Mouse (Mus musculus): Measurements from ENCODE around the gene Gja1.

Gja1 gene

GRCm38 (mm10) chr10:56415894-56416570 is 38.9 kb downstream of the Gja1 start:
- in situ Hi-C loops (cut with MboI, MseI) = no loop called here

GRCm38 (mm10) chr10:56422518-56422917 is 45.4 kb downstream of the Gja1 start:
- in situ Hi-C loops (cut with MboI, MseI) = no loop called here

GRCm38 (mm10) chr10:56425016-56425798 is 48.1 kb downstream of the Gja1 start:
- in situ Hi-C loops (cut with MboI, MseI) = no loop called here

DNA sequence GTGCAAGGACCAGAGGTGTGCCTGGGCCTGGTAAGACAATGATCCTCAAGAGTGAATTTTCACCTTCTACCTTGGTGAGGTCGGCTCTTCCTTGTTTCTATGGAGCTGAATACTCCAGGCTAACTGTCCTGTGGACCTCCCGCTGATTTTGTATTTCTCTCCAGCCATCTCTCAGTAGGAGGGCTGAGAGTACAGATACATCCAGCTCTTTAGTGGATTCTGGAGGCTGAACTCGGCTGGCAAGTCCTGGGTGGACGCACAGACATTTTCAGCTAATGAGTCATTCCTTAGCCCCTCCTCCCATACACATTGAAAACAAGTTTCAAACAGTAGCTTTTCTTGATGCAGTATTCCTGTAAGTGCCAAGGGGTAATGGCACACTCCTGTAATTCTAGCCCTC is 49.2 kb downstream of the Gja1 start:
- in situ Hi-C loops (cut with MboI, MseI) = no loop called here

DNA sequence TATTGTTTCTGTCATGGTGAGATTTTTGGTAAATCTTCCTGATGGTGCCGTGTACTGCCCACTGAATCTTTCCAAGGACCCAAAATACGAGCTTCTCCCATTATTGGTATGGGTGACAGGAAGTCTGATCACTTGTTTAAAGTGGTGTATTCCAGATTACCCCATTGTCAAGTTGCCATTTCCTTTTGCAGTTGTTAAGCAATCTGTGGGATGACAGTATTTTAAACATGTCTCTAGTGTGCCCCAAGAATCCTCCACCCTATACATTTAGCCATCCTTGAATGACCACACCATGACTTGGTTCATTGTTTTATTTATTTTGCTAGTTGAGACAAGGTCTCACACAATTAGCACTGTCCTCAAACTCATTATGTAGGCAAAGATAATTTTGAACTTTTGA is 50.3 kb downstream of the Gja1 start:
- in situ Hi-C loops (cut with MboI, MseI) = no loop called here

DNA sequence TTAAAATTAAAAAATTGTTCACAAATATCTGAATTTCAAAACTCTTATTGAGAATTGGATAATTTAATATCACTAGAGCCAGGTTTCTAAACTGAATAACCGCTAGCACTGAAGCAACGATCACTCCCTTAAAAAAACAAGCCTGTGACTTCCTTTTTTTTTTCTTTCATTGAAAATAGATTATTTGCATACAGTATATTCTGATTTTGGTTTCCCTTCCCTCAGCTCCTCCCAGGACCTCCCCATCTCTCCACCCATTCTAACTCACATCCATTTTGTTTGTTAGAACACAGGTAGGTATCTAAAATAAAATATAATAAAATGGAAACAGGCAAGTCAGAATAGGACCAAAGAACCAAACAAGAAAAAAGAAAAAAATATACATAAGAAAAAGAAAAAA is 50.7 kb downstream of the Gja1 start:
- in situ Hi-C loops (cut with MboI, MseI) = no loop called here

- in situ Hi-C loops (cut with MboI, MseI) = no loop called here
Observed at GRCm38 (mm10) chr10:56429011-56429410, 51.9 kb downstream of the Gja1 start.

DNA sequence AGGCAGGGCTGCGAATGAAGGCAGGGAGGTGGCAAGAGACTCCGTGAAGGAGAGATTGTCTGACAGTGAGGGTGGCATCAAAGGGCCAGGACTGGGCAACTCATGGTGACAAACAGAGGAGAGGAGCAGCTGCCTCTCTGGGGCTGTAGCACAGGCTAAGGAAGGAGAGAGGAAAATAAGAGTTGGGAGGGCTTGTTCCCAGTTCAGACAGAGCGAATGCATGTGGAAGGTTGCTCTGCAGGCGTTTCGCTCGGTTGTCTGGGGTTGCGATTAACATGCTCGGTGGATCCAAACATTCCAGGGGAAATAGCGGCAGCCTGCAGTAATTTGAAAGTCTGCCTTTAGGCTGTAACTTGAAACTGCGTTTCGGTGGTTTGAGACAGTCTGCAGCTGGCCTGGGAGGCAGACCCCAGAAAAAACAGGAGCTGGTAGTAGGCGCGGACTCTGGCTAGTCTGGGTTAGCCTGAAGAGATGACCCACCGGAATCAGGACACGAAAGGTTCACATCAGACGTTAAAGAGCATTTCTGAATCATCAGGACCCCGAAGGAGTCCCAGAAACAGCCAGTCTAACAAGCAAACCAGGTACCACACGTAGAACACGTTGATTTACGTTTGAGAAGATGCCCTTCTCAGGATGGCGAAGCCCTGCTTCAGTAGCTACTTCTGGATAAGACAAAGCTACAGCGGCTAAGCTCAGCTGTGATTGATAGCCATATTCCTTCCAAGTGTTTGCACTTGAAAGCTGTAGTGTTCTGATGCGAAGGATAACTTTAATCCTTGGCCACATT is 54.7 kb downstream of the Gja1 start:
- in situ Hi-C loops (cut with MboI, MseI) = no loop called here

DNA sequence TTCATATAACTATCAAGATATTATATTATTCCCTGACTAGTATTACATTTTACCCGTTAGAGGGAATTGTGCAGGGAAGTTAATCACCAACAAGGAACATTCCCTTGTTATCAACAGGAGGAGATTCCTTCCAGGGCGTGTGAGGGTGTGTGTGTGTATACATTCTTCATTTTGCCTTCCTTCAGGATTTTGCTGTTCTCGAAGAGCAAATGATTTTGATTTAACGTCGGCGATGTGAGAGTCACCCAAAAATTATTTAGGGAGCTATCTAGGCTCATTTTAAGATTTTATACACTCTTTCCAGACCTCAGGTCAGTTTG is 55.2 kb downstream of the Gja1 start:
- in situ Hi-C loops (cut with MboI, MseI) = no loop called here

GRCm38 (mm10) chr10:56437290-56437689 is 60.2 kb downstream of the Gja1 start:
- in situ Hi-C loops (cut with MboI, MseI) = no loop called here

DNA sequence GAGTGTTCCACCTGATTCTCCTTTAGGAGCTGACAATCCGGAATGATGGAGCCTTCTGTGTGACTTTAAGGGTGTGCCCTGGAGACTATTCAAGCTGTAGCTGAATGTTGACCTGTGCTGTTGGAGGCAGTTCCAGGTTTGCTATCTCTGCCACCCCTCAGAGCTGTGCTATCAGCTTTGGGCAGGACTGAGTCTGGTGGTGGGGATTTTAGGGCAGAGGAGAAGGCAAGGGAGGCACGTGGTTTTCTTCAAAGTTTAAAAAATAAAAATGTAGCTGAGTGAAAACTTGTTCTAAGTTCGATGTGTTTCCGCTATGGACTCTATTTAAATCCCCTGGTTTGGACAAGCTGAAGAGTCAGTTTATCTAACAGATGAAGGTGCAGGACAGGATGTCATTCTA is 62.5 kb downstream of the Gja1 start:
- in situ Hi-C loops (cut with MboI, MseI) = no loop called here

DNA sequence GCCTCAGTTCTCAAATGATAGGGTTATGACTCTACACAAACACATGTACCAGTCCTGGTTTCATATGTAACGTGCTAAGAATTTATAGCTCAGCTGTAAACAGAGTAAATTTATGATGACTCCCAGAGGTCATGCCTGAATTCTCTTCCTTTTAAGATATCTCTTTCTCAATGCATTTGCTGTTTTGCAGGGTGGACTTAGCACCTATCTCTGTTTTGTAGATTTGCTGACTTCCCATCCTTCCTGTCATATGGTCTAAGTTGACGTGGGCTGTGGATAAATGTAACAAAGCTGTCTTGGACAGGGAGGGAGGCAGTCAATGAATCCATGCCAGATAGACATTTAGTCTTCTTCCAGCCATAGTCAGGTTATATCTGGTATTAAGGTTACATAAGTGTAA is 67.3 kb downstream of the Gja1 start:
- in situ Hi-C loops (cut with MboI, MseI) = no loop called here

DNA sequence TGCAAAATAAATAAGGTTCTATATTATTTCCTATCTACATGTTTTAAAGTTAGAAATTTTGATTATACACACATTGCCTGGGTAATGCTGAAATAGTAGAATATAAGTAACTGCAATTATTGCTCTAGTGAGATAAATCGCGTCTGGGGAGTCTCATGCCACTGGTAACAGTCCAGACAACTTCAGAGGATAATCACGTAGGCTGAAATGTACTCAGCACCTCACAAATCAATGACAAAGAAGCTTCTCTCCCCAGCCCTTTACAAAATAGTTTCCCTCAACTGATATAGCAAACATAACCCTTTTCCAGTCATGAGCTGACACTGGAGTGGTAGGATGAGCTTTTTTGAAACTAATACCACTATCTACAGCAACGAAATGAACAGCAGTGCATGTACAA is 71.9 kb downstream of the Gja1 start:
- in situ Hi-C loops (cut with MboI, MseI) = no loop called here
